Mouse (Mus musculus) neural tube, embryonic 11.5 days (tissue): ENCODE results near the gene Fzd9. TPM values are rescaled to one million over a fixed set of nuclear protein-coding genes. Genes with fewer than 3 reads are reported as not detected.

Source experiments
- ATAC-seq: fragments of 200-750 bp; cut with Nextera tagmentation; 2 replicates; pipeline ENCODE4 v1.8.0; 2017; ENCODE audit warnings: moderate number of reproducible peaks, mild to moderate bottlenecking, moderate TSS enrichment, moderate library complexity; ENCODE audit not compliant: insufficient read depth, low FRiP score, low TSS enrichment
- DNase-seq: peaks from one replicate; pipeline ENCODE4 v3.0.0-alpha.2; 2015; ENCODE audit warnings: low spot score
- H3K27ac ChIP-seq: fragments of 300-500 bp; sonication (generic); 2 replicates; pipeline ENCODE4 v1.5.1; 2014; ENCODE audit warnings: low read depth, mild to moderate bottlenecking, low read length
- H3K27me3 ChIP-seq: fragments of 300-500 bp; sonication (generic); 2 replicates; pipeline ENCODE4 v1.6.1; 2014; ENCODE audit warnings: mild to moderate bottlenecking, low read length, mixed read lengths; ENCODE audit not compliant: control insufficient read depth, insufficient read depth
- H3K36me3 ChIP-seq: fragments of 300-500 bp; sonication (generic); 2 replicates; pipeline ENCODE4 v1.6.1; 2014; ENCODE audit warnings: mild to moderate bottlenecking, low read length, moderate library complexity, mixed read lengths; ENCODE audit not compliant: control insufficient read depth, insufficient read depth
- H3K4me1 ChIP-seq: fragments of 300-500 bp; sonication (generic); 2 replicates; pipeline ENCODE4 v1.6.1; 2014; ENCODE audit warnings: low read length, mixed read lengths; ENCODE audit not compliant: control insufficient read depth, insufficient read depth
- H3K4me2 ChIP-seq: fragments of 300-500 bp; sonication (generic); 2 replicates; pipeline ENCODE4 v1.6.1; 2014; ENCODE audit warnings: low read depth, mild to moderate bottlenecking, moderate library complexity
- H3K4me3 ChIP-seq: fragments of 300-500 bp; sonication (generic); 2 replicates; pipeline ENCODE4 v1.5.1; 2014; ENCODE audit warnings: low read depth, low read length
- H3K9ac ChIP-seq: fragments of 300-500 bp; sonication (generic); 2 replicates; pipeline ENCODE4 v1.6.1; 2014; ENCODE audit warnings: mild to moderate bottlenecking, low read length
- H3K9me3 ChIP-seq: fragments of 300-500 bp; sonication (generic); 2 replicates; pipeline ENCODE4 v1.6.1; 2016; ENCODE audit warnings: low read length; ENCODE audit not compliant: control insufficient read depth
- WGBS: fragments of 180-500 bp; shearing (Covaris S2); extraction: QIAGEN DNeasy Blood & Tissue Kit; methylation state at CpG from one replicate; pipeline ENCODE4 v1.1.7; 2014; 5-methylcytosine and 5-hydroxymethylcytosine counted together
- microRNA-seq: library from miRNA; unstranded; fragments of <30 nt; microRNA quantifications from one replicate; pipeline ENCODE4, GENCODE M21; 2016
- polyA plus RNA-seq: library from polyadenylated mRNA; unstranded; fragments of >200 nt; fragmentation: Nextera tagmentation; extraction: Ambion mirVana; gene quantifications from 2 replicates; pipeline ENCODE4 v1.2.1, GENCODE M21; 2014

Fzd9 gene
- polyA plus RNA-seq, 1 experiment from 2014 or later, result 9.5 TPM

DNA sequence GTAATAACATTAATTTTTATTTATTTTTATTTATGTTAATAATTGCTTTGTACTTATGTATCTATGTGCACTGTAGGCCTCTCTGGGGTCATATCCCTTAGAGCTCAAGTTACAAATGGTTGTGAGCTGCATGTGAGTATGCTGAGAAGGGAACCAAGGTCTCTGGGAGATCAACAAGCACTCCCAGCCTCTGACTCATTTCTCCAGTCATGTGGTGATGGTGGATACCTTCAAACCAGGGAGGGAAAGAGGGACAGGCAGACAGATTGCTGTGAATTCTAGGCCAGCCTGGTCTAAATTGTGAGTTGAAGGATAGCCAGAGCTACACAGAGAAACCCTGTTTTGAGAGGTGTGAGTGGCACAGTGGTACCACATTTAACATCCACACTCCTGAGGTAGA, 30.1 kb downstream of the Fzd9 start:
- Histone ChIP-seq H3K27me3 (no peaks in the 10 kb centered on the region), H3K27ac (no peak overlapping the region), H3K36me3 (peaks cover 43% of the 10 kb centered on the region), H3K4me2 (no peak overlapping the region), H3K9ac (no peak overlapping the region), H3K4me1 (no peaks in the 10 kb centered on the region), H3K9me3 (no peaks in the 10 kb centered on the region), H3K4me3 (no peak overlapping the region)
- ATAC-seq (no peak), DNase-seq (no peak)

DNA sequence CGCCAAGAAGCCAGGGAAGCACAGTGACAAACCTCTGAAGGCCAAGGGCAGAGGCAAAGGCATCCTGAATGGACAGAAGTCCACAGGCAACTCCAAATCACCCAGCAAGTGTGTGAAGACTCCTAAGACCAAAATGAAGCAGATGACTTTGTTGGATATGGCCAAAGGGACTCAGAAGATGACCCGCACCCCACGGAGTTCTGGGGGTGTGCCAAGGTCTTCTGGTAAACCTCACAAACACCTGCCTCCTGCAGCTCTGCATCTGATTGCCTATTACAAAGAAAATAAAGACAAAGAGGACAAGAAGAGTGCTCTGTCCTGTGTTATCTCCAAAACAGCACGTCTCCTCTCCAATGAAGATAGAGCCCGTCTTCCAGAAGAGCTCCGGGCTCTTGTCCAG, 34.2 kb downstream of the Fzd9 start:
- H3K27me3 ChIP-seq, result no peaks in the 10 kb centered on the region
- H3K4me1 ChIP-seq, result no peaks in the 10 kb centered on the region
- H3K27ac ChIP-seq, result no peak overlapping the region
- no peak overlapping the region for H3K9ac ChIP-seq
- H3K36me3 ChIP-seq, result peaks cover 36% of the 10 kb centered on the region
- WGBS, result 95% methylated on average over 6 of the region's 6 CpGs
- DNase-seq (no peak), ATAC-seq (no peak)
- no peaks in the 10 kb centered on the region for H3K9me3 ChIP-seq
- H3K4me3 ChIP-seq, result no peak overlapping the region
- H3K4me2 ChIP-seq, result no peak overlapping the region

DNA sequence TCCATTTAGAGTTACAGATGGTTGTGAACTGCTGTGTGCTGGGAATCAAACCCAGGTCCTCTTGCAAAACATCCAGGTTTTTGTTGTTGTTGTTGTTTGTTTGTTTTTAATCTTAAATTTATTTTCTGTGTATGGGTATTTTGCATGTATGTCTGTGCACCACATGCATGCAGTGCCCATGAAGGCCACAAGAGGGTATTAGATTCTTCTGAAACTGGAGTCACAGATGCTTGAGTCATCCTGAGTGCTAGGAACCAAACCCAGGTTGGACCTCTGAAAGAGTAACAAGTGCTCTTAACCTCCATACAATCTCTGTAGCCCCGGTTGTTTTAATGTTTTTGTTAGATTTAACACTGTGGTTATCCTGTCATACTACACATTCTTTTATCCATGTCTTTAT, 42.8 kb downstream of the Fzd9 start:
- no peak for ATAC-seq
- Histone ChIP-seq H3K9me3 (no peaks in the 10 kb centered on the region), H3K27ac (no peak overlapping the region), H3K4me1 (no peaks in the 10 kb centered on the region), H3K9ac (no peak overlapping the region), H3K36me3 (peaks cover 29% of the 10 kb centered on the region), H3K4me2 (no peak overlapping the region), H3K27me3 (no peaks in the 10 kb centered on the region), H3K4me3 (no peak overlapping the region)
- DNase-seq, result no peak
- WGBS, result 98% methylated on average over 1 of the region's 1 CpGs

DNA sequence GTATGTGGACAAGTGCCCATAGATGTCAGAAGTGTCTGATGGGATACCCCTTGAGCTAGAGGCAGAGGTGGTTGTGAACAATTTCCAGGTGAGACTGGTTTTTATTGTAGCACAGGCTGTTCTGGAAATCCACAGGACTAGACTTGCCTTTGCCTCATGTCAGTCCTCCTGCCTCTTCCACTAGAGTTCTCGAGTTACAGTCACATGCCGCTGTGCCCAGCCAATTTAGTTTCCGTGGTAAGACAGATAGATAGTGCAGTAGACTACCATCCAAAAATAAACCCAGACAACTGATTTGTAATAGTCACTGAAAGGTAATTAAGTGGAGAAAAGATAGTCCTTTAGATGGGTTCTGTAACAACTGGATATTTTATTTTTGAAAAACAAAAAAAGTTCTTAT, 48.3 kb downstream of the Fzd9 start:
- no peaks in the 10 kb centered on the region for H3K4me1 ChIP-seq
- H3K9ac ChIP-seq, result no peak overlapping the region
- ATAC-seq (no peak), DNase-seq (no peak)
- no peaks in the 10 kb centered on the region for H3K27me3 ChIP-seq
- H3K4me3 ChIP-seq, result no peak overlapping the region
- no peak overlapping the region for H3K4me2 ChIP-seq
- H3K36me3 ChIP-seq, result peaks cover 17% of the 10 kb centered on the region
- no peak overlapping the region for H3K27ac ChIP-seq
- no peaks in the 10 kb centered on the region for H3K9me3 ChIP-seq
- 89% methylated on average over 3 of the region's 3 CpGs for whole genome bisulfite sequencing

Small RNAs within 50 kb of the gene (microRNA-seq; reads per million reads assigned to microRNA genes)
- not detected for gene Gm25315

Other genes with a start within 250 kb of the Fzd9 start
- 45.9 and 46.3 TPM in 2 replicates for gene Abhd11, start 242.1 kb downstream of the Fzd9 start, polyA plus RNA-seq
- 25.4 and 36.6 TPM in 2 replicates for gene Stx1a, start 227.7 kb downstream of the Fzd9 start, polyA plus RNA-seq
- 26.6 and 28.3 TPM in 2 replicates for gene Dnajc30, start 187.0 kb downstream of the Fzd9 start, polyA plus RNA-seq
- gene Bud23, start 186.3 kb downstream of the Fzd9 start, polyA plus RNA-seq, result 126 and 141 TPM in 2 replicates
- gene Vps37d, start 173.0 kb downstream of the Fzd9 start, polyA plus RNA-seq, result 11.1 and 13.6 TPM in 2 replicates
- gene Mlxipl, start 161.3 kb downstream of the Fzd9 start, polyA plus RNA-seq, result 0.60 and 0.65 TPM in 2 replicates
- 19.3 and 23.2 TPM in 2 replicates for gene Tbl2, start 101.6 kb downstream of the Fzd9 start, polyA plus RNA-seq
- 44.0 and 45.3 TPM in 2 replicates for gene Bcl7b, start 82.9 kb downstream of the Fzd9 start, polyA plus RNA-seq
- 60.3 and 66.3 TPM in 2 replicates for gene Baz1b, start 64.0 kb downstream of the Fzd9 start, polyA plus RNA-seq
- gene Fkbp6, start 98.8 kb upstream of the Fzd9 start, polyA plus RNA-seq, result not detected in 2 replicates
- gene Trim50, start 102.1 kb upstream of the Fzd9 start, polyA plus RNA-seq, result not detected in 2 replicates
- 30.3 and 30.5 TPM in 2 replicates for gene Nsun5, start 118.7 kb upstream of the Fzd9 start, polyA plus RNA-seq
- 19.9 and 20.3 TPM in 2 replicates for gene Pom121, start 143.3 kb upstream of the Fzd9 start, polyA plus RNA-seq